Mouse (Mus musculus): Measurements from ENCODE around the gene Cct4. TPM values are rescaled to one million over a fixed set of nuclear protein-coding genes. Genes with fewer than 3 reads are reported as not detected.

Gene Cct4
- total and polyA plus RNA-seq, 3 experiments: 482 to 874 (median 569) TPM

DNA sequence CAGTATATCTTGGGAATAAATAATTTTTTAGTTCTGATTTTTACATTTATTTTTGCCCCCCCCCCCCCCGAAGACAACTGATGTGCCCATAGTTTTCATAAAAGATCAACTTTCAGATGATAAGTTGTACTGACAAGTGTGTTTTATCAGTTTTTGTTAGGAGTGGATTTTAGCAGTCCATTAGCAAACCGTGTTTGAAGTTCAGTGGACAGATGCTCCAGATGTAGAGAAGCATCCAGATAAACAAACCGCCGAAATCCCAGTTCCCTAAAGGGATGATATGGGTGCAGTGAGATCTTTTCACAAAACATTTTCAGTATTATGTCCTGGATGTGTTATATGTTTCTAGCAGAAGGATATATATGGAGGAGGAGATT, 18.5 kb downstream of the Cct4 start:
- Histone ChIP-seq H3K9me3 (replicated peaks; ENCODE audit: low read length) (no peaks in the 10 kb centered on the region), H3K4me3 (replicated peaks in 1 of 3; ENCODE audit: low read depth in 2 of 3, low read length in 2 of 3, poor library complexity in 1 of 3) (peak overlapping the region in 2 of 3 experiments; percentile 60 to 76), H3K27ac (ENCODE audit: insufficient read depth, low read depth) (no peak overlapping the region), H3K27me3 (replicated peaks) (no peaks in the 10 kb centered on the region), H3K36me3 (replicated peaks in 1 of 2; ENCODE audit: control insufficient read depth in 1 of 2, insufficient read depth in 1 of 2, low read length in 1 of 2) (peaks cover 9 to 26% of the 10 kb centered on the region in 2 experiments), H3K4me1 (ENCODE audit: control insufficient read depth in 1 of 2, insufficient read depth in 2 of 2) (peaks cover 3 to 13% of the 10 kb centered on the region in 2 experiments; a peak in 3 of 4 replicates), H3K4me2 (ENCODE audit: insufficient read depth, low read depth, poor library complexity, severe bottlenecking) (peak overlapping the region; percentile 55), H3K79me2 (replicated peaks; ENCODE audit: control insufficient read depth, extremely low read depth, insufficient read depth, poor library complexity, severe bottlenecking) (no peaks in the 10 kb centered on the region), H3K9ac (ENCODE audit: insufficient read depth, low read depth) (peak overlapping the region; percentile 68)
- no peak for DNase-seq (ENCODE audit: extremely low read depth)
- TF ChIP-seq NELFE (IDR thresholded peaks at IDR 0.05; ENCODE audit: low read depth, low read length) (no peak), CTCF (conservative IDR thresholded peaks at IDR 0.05 in 1 of 2, IDR thresholded peaks at IDR 0.05 in 1 of 2; ENCODE audit: low read depth in 2 of 2, low read length in 2 of 2) (no peak)
- in situ Hi-C loops (cut with MboI; ENCODE audit: low pct_ligation_motif_present, low pct_unique_long_range_greater_than_20kb, low sequenced_read_pairs): loop anchor here (5.0 kb wide), 1 partner anchor 258 kb away; no protein-coding TSS in a partner anchor
- dilution Hi-C loops (cut with MboI; ENCODE audit: extremely low pct_ligation_motif_present, extremely low pct_unique_long_range_greater_than_20kb, low sequenced_read_pairs): no loop called here

DNA sequence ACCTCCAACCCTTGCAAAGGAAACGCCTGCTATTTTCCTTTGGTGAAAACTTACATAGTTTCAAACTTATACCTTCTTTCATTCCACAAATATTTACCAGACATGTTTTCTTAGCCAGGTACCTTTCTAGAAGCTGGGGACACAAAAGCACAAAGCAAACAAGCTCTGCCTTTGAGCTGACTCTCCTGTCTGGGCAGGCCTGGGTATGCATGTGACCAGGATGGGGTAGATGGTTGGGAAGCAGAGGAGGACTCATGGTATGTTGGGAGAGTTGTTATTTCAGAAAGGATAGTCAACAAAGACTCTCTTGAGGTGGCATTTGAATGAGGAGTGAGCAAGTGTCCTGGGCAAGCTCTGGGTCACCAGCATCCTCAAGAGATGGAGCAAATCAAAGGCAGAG, 22.8 kb downstream of the Cct4 start:
- no peak for TF ChIP-seq MAFK (IDR thresholded peaks at IDR 0.05; ENCODE audit: insufficient replicate concordance, low read length)
- Histone ChIP-seq H3K4me3 (replicated peaks in 1 of 3; ENCODE audit: low read depth in 2 of 3, low read length in 2 of 3, poor library complexity in 1 of 3) (no peak overlapping the region), H3K9ac (ENCODE audit: insufficient read depth, low read depth) (no peak overlapping the region), H3K79me2 (replicated peaks; ENCODE audit: control insufficient read depth, extremely low read depth, insufficient read depth, poor library complexity, severe bottlenecking) (no peaks in the 10 kb centered on the region), H3K4me2 (ENCODE audit: insufficient read depth, low read depth, poor library complexity, severe bottlenecking) (no peak overlapping the region), H3K27me3 (replicated peaks) (no peaks in the 10 kb centered on the region), H3K9me3 (replicated peaks; ENCODE audit: low read length) (peaks cover 2% of the 10 kb centered on the region), H3K27ac (ENCODE audit: insufficient read depth, low read depth) (no peak overlapping the region), H3K4me1 (ENCODE audit: control insufficient read depth in 1 of 2, insufficient read depth in 2 of 2) (0 out of 4 replicates have a peak, but pooled peaks cover 0 to 5% of the 10 kb centered on the region in 2 experiments), H3K36me3 (replicated peaks in 1 of 2; ENCODE audit: control insufficient read depth in 1 of 2, insufficient read depth in 1 of 2, low read length in 1 of 2) (peaks cover 0 to 2% of the 10 kb centered on the region in 2 experiments)
- DNase-seq (ENCODE audit: extremely low read depth): no peak
- dilution Hi-C loops (cut with MboI; ENCODE audit: extremely low pct_ligation_motif_present, extremely low pct_unique_long_range_greater_than_20kb, low sequenced_read_pairs): no loop called here
- in situ Hi-C loops (cut with MboI; ENCODE audit: low pct_ligation_motif_present, low pct_unique_long_range_greater_than_20kb, low sequenced_read_pairs): no loop called here

DNA sequence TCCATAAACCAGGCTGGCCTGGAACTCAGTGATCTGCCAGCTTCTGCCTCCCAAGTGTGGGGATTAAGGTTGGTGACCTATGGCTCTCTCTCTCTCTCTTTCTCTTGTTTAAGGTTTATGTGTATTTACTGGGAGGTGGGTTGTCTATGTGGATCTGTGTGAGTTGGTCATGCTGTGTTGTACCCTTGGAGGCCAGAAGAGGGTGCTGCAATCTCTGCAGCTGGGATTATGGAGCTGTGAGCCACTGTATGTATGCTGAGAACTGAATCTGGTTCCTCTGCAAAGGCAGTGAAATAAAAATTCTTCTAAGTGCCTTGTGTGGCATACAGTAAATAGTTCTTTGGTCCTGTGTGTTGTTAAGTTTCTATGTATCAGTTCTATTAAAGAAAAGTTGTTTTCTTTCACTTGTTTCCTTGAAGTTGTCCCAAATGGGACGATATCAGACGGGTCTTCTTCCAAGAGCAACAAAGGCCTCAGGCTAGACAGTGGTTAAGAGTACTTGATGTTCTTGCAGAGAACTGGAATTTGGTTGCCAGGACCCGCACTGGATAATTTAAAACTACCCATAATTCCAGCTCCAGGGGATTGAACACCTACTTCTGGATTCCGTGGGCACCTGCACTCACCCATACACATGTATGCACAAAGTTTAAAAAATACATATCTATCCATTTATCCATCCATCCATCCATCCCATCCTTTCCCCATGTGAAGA, 23.4 kb downstream of the Cct4 start:
- no peaks in the 10 kb centered on the region for H3K79me2 ChIP-seq (replicated peaks; ENCODE audit: control insufficient read depth, extremely low read depth, insufficient read depth, poor library complexity, severe bottlenecking)
- TF ChIP-seq SMC3 (IDR thresholded peaks at IDR 0.05; ENCODE audit: low read depth, low read length) (peak; percentile 55), TBP (conservative IDR thresholded peaks at IDR 0.05; ENCODE audit: low read depth, low read length) (no peak), NRF1 (IDR thresholded peaks at IDR 0.05; ENCODE audit: low read depth, low read length) (no peak), RAD21 (IDR thresholded peaks at IDR 0.05; ENCODE audit: low read depth, low read length) (peak; percentile 72), MEF2A (IDR thresholded peaks at IDR 0.05; ENCODE audit: borderline replicate concordance, low read depth, low read length) (no peak), CTCF (conservative IDR thresholded peaks at IDR 0.05 in 1 of 2, IDR thresholded peaks at IDR 0.05 in 1 of 2; ENCODE audit: low read depth in 2 of 2, low read length in 2 of 2) (peak; percentile 30 to 69; a peak in 3 of 4 replicates)
- peaks cover 6% of the 10 kb centered on the region for H3K9me3 ChIP-seq (replicated peaks; ENCODE audit: low read length)
- no peak overlapping the region for H3K27ac ChIP-seq (ENCODE audit: insufficient read depth, low read depth)
- no peak overlapping the region for H3K4me2 ChIP-seq (ENCODE audit: insufficient read depth, low read depth, poor library complexity, severe bottlenecking)
- in situ Hi-C loops (cut with MboI; ENCODE audit: low pct_ligation_motif_present, low pct_unique_long_range_greater_than_20kb, low sequenced_read_pairs) (no loop called here), dilution Hi-C loops (cut with MboI; ENCODE audit: extremely low pct_ligation_motif_present, extremely low pct_unique_long_range_greater_than_20kb, low sequenced_read_pairs) (no loop called here)
- H3K4me1 ChIP-seq (ENCODE audit: control insufficient read depth in 1 of 2, insufficient read depth in 2 of 2): 0 out of 4 replicates have a peak, but pooled peaks cover 0 to 5% of the 10 kb centered on the region in 2 experiments
- DNase-seq (ENCODE audit: extremely low read depth): peak; percentile 41
- H3K4me3 ChIP-seq (replicated peaks in 1 of 3; ENCODE audit: low read depth in 2 of 3, low read length in 2 of 3, poor library complexity in 1 of 3): no peak overlapping the region
- no peak overlapping the region for H3K9ac ChIP-seq (ENCODE audit: insufficient read depth, low read depth)
- peaks cover 0 to 2% of the 10 kb centered on the region in 2 experiments for H3K36me3 ChIP-seq (replicated peaks in 1 of 2; ENCODE audit: control insufficient read depth in 1 of 2, insufficient read depth in 1 of 2, low read length in 1 of 2)
- H3K27me3 ChIP-seq (replicated peaks): no peaks in the 10 kb centered on the region
